Mouse (Mus musculus) kidney, adult 2 months (tissue): ENCODE results near the gene Inhbe. TPM values are rescaled to one million over a fixed set of nuclear protein-coding genes. Genes with fewer than 3 reads are reported as not detected.

Experiments
- DNase-seq: peaks from one replicate; pipeline ENCODE4 v3.0.0; 2021
- H3K27ac ChIP-seq: fragments of 200-500 bp; 2 replicates; pipeline ENCODE4 v1.5.1; 2012; ENCODE audit warnings: low read depth, low read length, control low read depth, inconsistent platforms; ENCODE audit not compliant: insufficient read depth
- H3K27me3 ChIP-seq: fragments of 200-500 bp; replicated peaks from 2 replicates; pipeline ENCODE4 v1.6.1; 2012; ENCODE audit warnings: mild to moderate bottlenecking, moderate library complexity, low read length, inconsistent platforms; ENCODE audit not compliant: control insufficient read depth, insufficient read depth
- H3K36me3 ChIP-seq: fragments of 200-500 bp; 2 replicates; pipeline ENCODE4 v1.6.1; 2012; ENCODE audit warnings: mild to moderate bottlenecking, moderate library complexity, low read length, inconsistent platforms; ENCODE audit not compliant: control insufficient read depth, insufficient read depth
- H3K4me1 ChIP-seq: fragments of 200-500 bp; 2 replicates; pipeline ENCODE4 v1.6.1; 2011; ENCODE audit warnings: low read length; ENCODE audit not compliant: control insufficient read depth, insufficient read depth
- H3K4me3 ChIP-seq: fragments of 200-500 bp; 2 replicates; pipeline ENCODE4 v1.5.1; 2011; ENCODE audit warnings: mild to moderate bottlenecking, low read depth, low read length, control low read depth; ENCODE audit not compliant: insufficient read depth
- CTCF ChIP-seq: fragments of 200-500 bp; conservative IDR thresholded peaks from 2 replicates; pipeline ENCODE4 v1.5.1; 2011; ENCODE audit warnings: low read depth, mild to moderate bottlenecking, control low read depth, low read length, moderate library complexity, mixed read lengths; ENCODE audit not compliant: insufficient read depth, insufficient read length
- POLR2A ChIP-seq: fragments of 200-500 bp; IDR thresholded peaks from one replicate; pipeline ENCODE4 v1.6.1; 2011; ENCODE audit warnings: low read depth, low read length, control low read depth
- WGBS: fragments of 180-500 bp; shearing (Covaris S2); methylation state at CpG from one replicate; pipeline ENCODE4 v1.1.7; 2018; 5-methylcytosine and 5-hydroxymethylcytosine counted together
- polyA plus RNA-seq: library from polyadenylated mRNA; depleted of rRNA; stranded (reverse); fragments of >200 nt; gene quantifications from 2 replicates; pipeline ENCODE4 v1.2.3, GENCODE M21; 2012

Gene Inhbe
- polyA plus RNA-seq, 1 experiment, result not detected

- no peak for TF ChIP-seq CTCF
- no peak for TF ChIP-seq POLR2A
- Histone ChIP-seq H3K4me1 (no peaks in the 10 kb centered on the region), H3K27me3 (peaks cover 2% of the 10 kb centered on the region; the same call in 1 of the 2 replicates), H3K36me3 (no peaks in the 10 kb centered on the region), H3K4me3 (no peak overlapping the region), H3K27ac (no peak overlapping the region)
- no peak for DNase-seq
- 47% methylated on average over 18 of the region's 18 CpGs for WGBS
Observed at GRCm38 (mm10) chr10:127327461-127328145, 26.6 kb downstream of the Inhbe start.

GRCm38 (mm10) chr10:127326828-127327227 is 27.4 kb downstream of the Inhbe start:
- 17% methylated on average over 29 of the region's 29 CpGs for whole genome bisulfite sequencing
- H3K27ac ChIP-seq, result no peak overlapping the region
- TF ChIP-seq POLR2A (no peak), CTCF (no peak)
- DNase-seq, result peak; percentile 35
- no peaks in the 10 kb centered on the region for H3K36me3 ChIP-seq
- peaks cover 2% of the 10 kb centered on the region; the same call in 1 of the 2 replicates for H3K27me3 ChIP-seq
- H3K4me3 ChIP-seq, result peak overlapping the region; percentile 41
- no peaks in the 10 kb centered on the region for H3K4me1 ChIP-seq

- peak; percentile 34 for DNase-seq
- 6% methylated on average over 54 of the region's 54 CpGs for whole genome bisulfite sequencing
- TF ChIP-seq POLR2A, result no peak
- TF ChIP-seq CTCF, result no peak
- no peaks in the 10 kb centered on the region for H3K36me3 ChIP-seq
- no peak overlapping the region for H3K27ac ChIP-seq
- no peaks in the 10 kb centered on the region for H3K4me1 ChIP-seq
- H3K4me3 ChIP-seq, result peak overlapping the region; percentile 41
- peaks cover 2% of the 10 kb centered on the region; the same call in 1 of the 2 replicates for H3K27me3 ChIP-seq
Observed at GRCm38 (mm10) chr10:127326017-127326801, 28.0 kb downstream of the Inhbe start.

GRCm38 (mm10) chr10:127325454-127326016 is 28.7 kb downstream of the Inhbe start:
- Histone ChIP-seq H3K27me3 (peaks cover 2% of the 10 kb centered on the region; the same call in 1 of the 2 replicates), H3K27ac (no peak overlapping the region), H3K36me3 (no peaks in the 10 kb centered on the region), H3K4me3 (no peak overlapping the region), H3K4me1 (no peaks in the 10 kb centered on the region)
- no peak for TF ChIP-seq CTCF
- no peak for TF ChIP-seq POLR2A
- DNase-seq, result no peak
- WGBS, result 52% methylated on average over 14 of the region's 14 CpGs

GRCm38 (mm10) chr10:127324495-127324894 is 29.7 kb downstream of the Inhbe start:
- WGBS, result 13% methylated on average over 7 of the region's 7 CpGs
- Histone ChIP-seq H3K36me3 (no peaks in the 10 kb centered on the region), H3K27ac (no peak overlapping the region), H3K4me1 (no peaks in the 10 kb centered on the region), H3K4me3 (no peak overlapping the region), H3K27me3 (peaks cover 2% of the 10 kb centered on the region; the same call in 1 of the 2 replicates)
- TF ChIP-seq CTCF (peak; percentile 65), POLR2A (no peak)
- peak; percentile 64 for DNase-seq

GRCm38 (mm10) chr10:127323131-127323855 is 30.9 kb downstream of the Inhbe start:
- no peak for TF ChIP-seq POLR2A
- TF ChIP-seq CTCF, result no peak
- H3K4me1 ChIP-seq, result no peaks in the 10 kb centered on the region
- no peak overlapping the region; the same call in 1 of the 2 replicates for H3K27ac ChIP-seq
- H3K27me3 ChIP-seq, result peaks cover 2% of the 10 kb centered on the region; the same call in 1 of the 2 replicates
- 65% methylated on average over 17 of the region's 17 CpGs for WGBS
- peak; percentile 13 for DNase-seq
- H3K36me3 ChIP-seq, result no peaks in the 10 kb centered on the region
- H3K4me3 ChIP-seq, result no peak overlapping the region
